Mouse (Mus musculus) central nervous system, embryonic 11.5 days (tissue): ENCODE results near the gene Hrct1. TPM values are rescaled to one million over a fixed set of nuclear protein-coding genes. Genes with fewer than 3 reads are reported as not detected.

Source experiments
- polyA plus RNA-seq: library from polyadenylated mRNA; depleted of rRNA; stranded (reverse); fragments of >200 nt; gene quantifications from 2 replicates; pipeline ENCODE4 v1.2.3, GENCODE M21; 2012; rRNA removed

Gene Hrct1
- 0.16 and 0.17 TPM in 2 replicates for polyA plus RNA-seq

GRCm38 (mm10) chr4:43726995-43727394, at the start of gene Hrct1:
Hrct1 (plus strand) TSS chr4:43727188.

GRCm38 (mm10) chr4:43700707-43701106, 26.3 kb upstream of the Hrct1 start, which contains the start of gene Olfr70:
Olfr70 (minus strand) TSS chr4:43700807.

GRCm38 (mm10) chr4:43709869-43710268, 17.1 kb upstream of the Hrct1 start, which contains the start of gene Olfr71:
Olfr71 (minus strand) TSS chr4:43710255.

GRCm38 (mm10) chr4:43729794-43730550, 3.0 kb downstream of the Hrct1 start, which contains the start of gene Spaar:
Spaar (plus strand) TSS chr4:43730034.

GRCm38 (mm10) chr4:43770909-43771308, 43.9 kb downstream of the Hrct1 start, which contains the start of gene Olfr159:
Olfr159 (minus strand) TSS chr4:43771009.

Other genes with a start within 250 kb of the Hrct1 start
- gene Sit1, start 243.5 kb upstream of the Hrct1 start, polyA plus RNA-seq: not detected in 2 replicates
- 46.4 and 49.4 TPM in 2 replicates for gene Ccdc107, start 234.3 kb upstream of the Hrct1 start, polyA plus RNA-seq
- 41.5 and 64.0 TPM in 2 replicates for gene Arhgef39, start 227.5 kb upstream of the Hrct1 start, polyA plus RNA-seq
- 0.37 and 1.3 TPM in 2 replicates for gene Car9, start 220.2 kb upstream of the Hrct1 start, polyA plus RNA-seq
- 83.2 and 109 TPM in 2 replicates for gene Tpm2, start 203.4 kb upstream of the Hrct1 start, polyA plus RNA-seq
- gene Creb3, start 164.9 kb upstream of the Hrct1 start, polyA plus RNA-seq: 34.6 and 40.8 TPM in 2 replicates
- gene Tln1, start 164.5 kb upstream of the Hrct1 start, polyA plus RNA-seq: 52.5 and 57.8 TPM in 2 replicates
- 42.0 and 62.0 TPM in 2 replicates for gene Rgp1, start 148.5 kb upstream of the Hrct1 start, polyA plus RNA-seq
- 47.6 and 49.0 TPM in 2 replicates for gene Gba2, start 148.3 kb upstream of the Hrct1 start, polyA plus RNA-seq
- gene Msmp, start 142.7 kb upstream of the Hrct1 start, polyA plus RNA-seq: 0.10 and 0.17 TPM in 2 replicates
- gene Npr2, start 95.3 kb upstream of the Hrct1 start, polyA plus RNA-seq: 45.5 and 61.8 TPM in 2 replicates
- gene Spag8, start 73.6 kb upstream of the Hrct1 start, polyA plus RNA-seq: 2.9 and 3.2 TPM in 2 replicates
- 53.7 and 54.7 TPM in 2 replicates for gene Hint2, start 70.7 kb upstream of the Hrct1 start, polyA plus RNA-seq
- gene Tmem8b, start 58.2 kb upstream of the Hrct1 start, polyA plus RNA-seq: 13.2 and 15.3 TPM in 2 replicates
- gene Fam221b, start 58.0 kb upstream of the Hrct1 start, polyA plus RNA-seq: 0.21 and 0.22 TPM in 2 replicates
- gene Olfr70, start 26.4 kb upstream of the Hrct1 start, polyA plus RNA-seq: not detected in 2 replicates
- gene Olfr71, start 16.9 kb upstream of the Hrct1 start, polyA plus RNA-seq: not detected in 2 replicates
- gene Spaar, start 2.8 kb downstream of the Hrct1 start, polyA plus RNA-seq: 0.02 and 0.06 TPM in 2 replicates
- not detected in 2 replicates for gene Olfr159, start 43.8 kb downstream of the Hrct1 start, polyA plus RNA-seq
- gene Olfr156, start 96.7 kb downstream of the Hrct1 start, polyA plus RNA-seq: 0.16 TPM in 1 of 2 replicates, not detected in the other
- 0.01 TPM in 1 of 2 replicates, not detected in the other for gene Olfr157, start 113.0 kb downstream of the Hrct1 start, polyA plus RNA-seq
- not detected in 2 replicates for gene Olfr155, start 124.4 kb downstream of the Hrct1 start, polyA plus RNA-seq
- gene Reck, start 148.3 kb downstream of the Hrct1 start, polyA plus RNA-seq: 14.9 and 28.9 TPM in 2 replicates
- 35.7 and 65.1 TPM in 2 replicates for gene Glipr2, start 230.2 kb downstream of the Hrct1 start, polyA plus RNA-seq